Mouse (Mus musculus) liver, embryonic 14.5 days (tissue): Measurements from ENCODE around the gene Kcp.

Source experiments
- CTCF ChIP-seq: IDR thresholded peaks from 2 replicates; pipeline ENCODE4 v1.5.1; 2016; ENCODE audit warnings: antibody characterized with exemption, low read depth, control low read depth
- EP300 ChIP-seq: IDR thresholded peaks from 2 replicates; pipeline ENCODE4 v1.6.1; 2016; ENCODE audit warnings: antibody characterized with exemption, low read depth

- TF ChIP-seq EP300 (no peak), CTCF (no peak)
These were observed 7.6 kb downstream of the Kcp start for GRCm38 (mm10) chr6:29500177-29500576.
